Mouse (Mus musculus) myocyte (in vitro differentiated cells): ENCODE data around the gene Sfswap. TPM values are rescaled to one million over a fixed set of nuclear protein-coding genes. Genes with fewer than 3 reads are reported as not detected.
"Not testable (repeated sequence)": the region's sequence is repeated elsewhere in the genome, so short reads cannot be mapped to it uniquely, and the experiment has no call there.

Experiments
- H3K27me3 ChIP-seq: one replicate; pipeline ENCODE4 v1.6.1; 2011; ENCODE audit not compliant: control insufficient read depth, insufficient read depth, insufficient read length
- H3K36me3 ChIP-seq: one replicate; pipeline ENCODE4 v1.6.1; 2011; ENCODE audit not compliant: control insufficient read depth, insufficient read depth
- H3K4me2 ChIP-seq: one replicate; pipeline ENCODE4 v1.6.1; 2011; ENCODE audit warnings: low read depth, control low read depth
- H3K4me3 ChIP-seq: one replicate; pipeline ENCODE4 v1.5.1; 2011; ENCODE audit warnings: mild to moderate bottlenecking, control low read depth, moderate library complexity
- H3K79me2 ChIP-seq: one replicate; pipeline ENCODE4 v1.6.1; 2011; ENCODE audit not compliant: control insufficient read depth, insufficient read depth
- H3ac ChIP-seq: one replicate; pipeline ENCODE4 v1.6.1; 2011; ENCODE audit not compliant: control insufficient read depth, insufficient read length
- CEBPB ChIP-seq: IDR thresholded peaks from 2 replicates; pipeline ENCODE4 v1.6.1; 2011; ENCODE audit warnings: mild to moderate bottlenecking, moderate library complexity; ENCODE audit not compliant: poor library complexity, insufficient read depth, severe bottlenecking
- E2F4 ChIP-seq: IDR thresholded peaks from one replicate; pipeline ENCODE4 v1.6.1; 2011; ENCODE audit warnings: mild to moderate bottlenecking, control low read depth, moderate library complexity; ENCODE audit not compliant: insufficient read depth
- MAX ChIP-seq: IDR thresholded peaks from one replicate; pipeline ENCODE4 v1.6.1; 2011; ENCODE audit warnings: low read depth, mild to moderate bottlenecking, control low read depth
- MYOD1 ChIP-seq, 3 experiments: IDR thresholded peaks; one replicate each; pipeline ENCODE4 v1.6.1; 2011; ENCODE audit warnings: control low read depth in 2 of 3, low read depth in 2 of 3, mild to moderate bottlenecking in 2 of 3, moderate library complexity in 1 of 3; ENCODE audit not compliant: insufficient read length in 2 of 3, control insufficient read depth in 1 of 3
- MYOG ChIP-seq, 3 experiments: IDR thresholded peaks; one replicate each; pipeline ENCODE4 v1.6.1; 2011; ENCODE audit warnings: control low read depth in 2 of 3, low read depth in 2 of 3, mild to moderate bottlenecking in 2 of 3; ENCODE audit not compliant: insufficient read length in 2 of 3, control insufficient read depth in 1 of 3, insufficient read depth in 1 of 3
- POLR2A ChIP-seq: IDR thresholded peaks from one replicate; pipeline ENCODE4 v1.6.1; 2011; ENCODE audit warnings: low read depth, mild to moderate bottlenecking, control low read depth, moderate library complexity; ENCODE audit not compliant: insufficient read length
- POLR2AphosphoS2 ChIP-seq: IDR thresholded peaks from one replicate; pipeline ENCODE4 v1.6.1; 2011; ENCODE audit warnings: low read depth, control low read depth; ENCODE audit not compliant: insufficient read length
- REST ChIP-seq: IDR thresholded peaks from one replicate; pipeline ENCODE4 v1.6.1; 2011; ENCODE audit warnings: mild to moderate bottlenecking, control low read depth, moderate library complexity; ENCODE audit not compliant: insufficient read depth, insufficient read length
- SRF ChIP-seq: IDR thresholded peaks from one replicate; pipeline ENCODE4 v1.6.1; 2011; ENCODE audit warnings: low read depth; ENCODE audit not compliant: control insufficient read depth, insufficient read length
- TCF12 ChIP-seq: IDR thresholded peaks from one replicate; pipeline ENCODE4 v1.6.1; 2011; ENCODE audit warnings: mild to moderate bottlenecking, control low read depth; ENCODE audit not compliant: poor library complexity, insufficient read depth, severe bottlenecking
- TCF3 ChIP-seq: IDR thresholded peaks from one replicate; pipeline ENCODE4 v1.6.1; 2011; ENCODE audit warnings: low read depth, control low read depth; ENCODE audit not compliant: insufficient read length
- USF1 ChIP-seq: IDR thresholded peaks from one replicate; pipeline ENCODE4 v1.6.1; 2011; ENCODE audit warnings: low read depth, mild to moderate bottlenecking, control low read depth, moderate library complexity
- polyA plus RNA-seq: library from polyadenylated mRNA; unstranded; fragments of >200 nt; fragmentation: generic; extraction: Trizol; gene quantifications from one replicate; pipeline ENCODE4 v1.2.1, GENCODE M21; 2012; ENCODE audit warnings: missing spikeins

Sfswap gene
- polyA plus RNA-seq, 1 experiment: 27.8 TPM

- H3K36me3 ChIP-seq: no peaks in the 10 kb centered on the region
- peaks cover 9% of the 10 kb centered on the region for H3K27me3 ChIP-seq
- no peak overlapping the region for H3K4me3 ChIP-seq
- no peak overlapping the region for H3ac ChIP-seq
- H3K4me2 ChIP-seq: no peak overlapping the region
- no peaks in the 10 kb centered on the region for H3K79me2 ChIP-seq
- TF ChIP-seq TCF12 (no peak), MAX (no peak), MYOD1 (IDR thresholded peaks at IDR 0.05; ENCODE audit: control insufficient read depth in 1 of 3, insufficient read length in 2 of 3, low read depth in 2 of 3) (peak in 1 of 3 experiments; percentile 27), TCF3 (no peak), CEBPB (no peak)
Measured at GRCm38 (mm10) chr5:129456579-129457140, 44.4 kb upstream of the Sfswap start.

DNA sequence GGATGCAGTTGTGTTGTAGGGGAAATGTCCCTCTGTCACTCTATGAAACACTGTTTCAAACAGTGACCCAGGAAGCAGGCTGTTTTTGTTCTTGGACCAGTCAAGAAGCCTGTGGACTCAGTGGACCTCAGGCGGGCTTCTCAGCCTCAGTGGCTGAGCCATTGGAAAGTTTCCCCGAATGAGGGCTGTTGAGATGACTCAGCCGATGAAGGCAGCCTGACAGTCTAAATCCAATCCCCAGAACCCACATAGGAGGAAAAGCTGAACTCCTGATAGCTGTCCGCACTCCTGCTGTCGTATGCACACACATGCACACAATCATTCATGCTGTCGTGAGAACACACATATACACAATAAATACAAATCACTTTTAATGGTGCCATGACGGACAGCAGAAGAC, 42.9 kb upstream of the Sfswap start:
- Histone ChIP-seq H3K4me3 (no peak overlapping the region), H3K27me3 (peaks cover 16% of the 10 kb centered on the region), H3K79me2 (no peaks in the 10 kb centered on the region), H3K4me2 (no peak overlapping the region), H3ac (no peak overlapping the region), H3K36me3 (no peaks in the 10 kb centered on the region)
- no peak for TF ChIP-seq SRF
- no peak for TF ChIP-seq REST
- TF ChIP-seq POLR2AphosphoS2: no peak
- TF ChIP-seq E2F4: no peak
- no peak for TF ChIP-seq USF1
- TF ChIP-seq TCF12: no peak
- no peak for TF ChIP-seq MAX
- no peak for TF ChIP-seq POLR2A
- TF ChIP-seq MYOG (IDR thresholded peaks at IDR 0.05; ENCODE audit: control insufficient read depth in 1 of 3, insufficient read depth in 1 of 3, insufficient read length in 2 of 3, low read depth in 2 of 3): no peak
- no peak for TF ChIP-seq CEBPB
- no peak for TF ChIP-seq MYOD1 (IDR thresholded peaks at IDR 0.05; ENCODE audit: control insufficient read depth in 1 of 3, insufficient read length in 2 of 3, low read depth in 2 of 3)
- no peak for TF ChIP-seq TCF3

- TF ChIP-seq POLR2AphosphoS2 (no peak), REST (no peak), USF1 (no peak), CEBPB (no peak), SRF (no peak), MYOD1 (IDR thresholded peaks at IDR 0.05; ENCODE audit: control insufficient read depth in 1 of 3, insufficient read length in 2 of 3, low read depth in 2 of 3) (no peak)
- no peak overlapping the region for H3K4me2 ChIP-seq
- H3K27me3 ChIP-seq: peaks cover 16% of the 10 kb centered on the region
- no peaks in the 10 kb centered on the region for H3K36me3 ChIP-seq
- H3K4me3 ChIP-seq: no peak overlapping the region
- no peak overlapping the region for H3ac ChIP-seq
- no peaks in the 10 kb centered on the region for H3K79me2 ChIP-seq
Measured at GRCm38 (mm10) chr5:129458541-129458940, 42.5 kb upstream of the Sfswap start.

- H3K36me3 ChIP-seq: no peaks in the 10 kb centered on the region
- no peak overlapping the region for H3ac ChIP-seq
- H3K79me2 ChIP-seq: no peaks in the 10 kb centered on the region
- peaks cover 28% of the 10 kb centered on the region for H3K27me3 ChIP-seq
- no peak overlapping the region for H3K4me2 ChIP-seq
- H3K4me3 ChIP-seq: no peak overlapping the region
- TF ChIP-seq MAX (no peak), USF1 (no peak), POLR2AphosphoS2 (no peak), POLR2A (no peak), MYOD1 (IDR thresholded peaks at IDR 0.05; ENCODE audit: control insufficient read depth in 1 of 3, insufficient read length in 2 of 3, low read depth in 2 of 3) (no peak), E2F4 (no peak), CEBPB (no peak), TCF12 (no peak), MYOG (IDR thresholded peaks at IDR 0.05; ENCODE audit: control insufficient read depth in 1 of 3, insufficient read depth in 1 of 3, insufficient read length in 2 of 3, low read depth in 2 of 3) (no peak), TCF3 (no peak), SRF (no peak), REST (no peak)
Measured at GRCm38 (mm10) chr5:129460798-129461476, 40.1 kb upstream of the Sfswap start.

DNA sequence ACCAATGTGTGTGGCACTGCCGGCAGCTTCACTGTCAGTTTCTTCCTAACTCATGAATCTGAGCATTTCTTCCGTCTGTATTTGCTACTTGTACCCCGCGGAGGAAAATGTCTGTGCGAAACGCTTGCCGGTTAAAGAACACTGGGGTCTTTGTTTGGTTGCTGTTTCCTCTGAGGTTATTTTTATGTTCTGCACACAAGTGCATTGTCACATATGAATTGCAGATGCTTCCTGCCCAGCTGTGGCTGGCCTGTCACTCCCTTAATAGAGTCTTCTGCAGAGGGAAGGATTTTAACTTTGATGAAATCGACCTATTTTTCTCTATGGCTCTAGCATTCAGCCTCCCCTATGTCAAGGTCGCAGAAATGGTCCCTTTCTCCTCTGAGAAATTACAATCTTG, 37.4 kb upstream of the Sfswap start:
- H3K27me3 ChIP-seq: peaks cover 29% of the 10 kb centered on the region

More for the DNA sequence above, 37.4 kb upstream of the Sfswap start:
- not testable (repeated sequence) for H3ac ChIP-seq, H3K4me3 ChIP-seq, H3K4me2 ChIP-seq, H3K79me2 ChIP-seq, H3K36me3 ChIP-seq
